Mouse (Mus musculus): ENCODE results near the gene Olfr721-ps1. TPM values are rescaled to one million over a fixed set of nuclear protein-coding genes. Genes with fewer than 3 reads are reported as not detected.
A peak's percentile ranks its signal among the peaks of the same experiment; 100 is the strongest.

The Olfr721-ps1 gene
- not detected in 2 replicates for polyA plus RNA-seq (2016; fragmentation: Nextera tagmentation; extraction: Ambion mirVana)

DNA sequence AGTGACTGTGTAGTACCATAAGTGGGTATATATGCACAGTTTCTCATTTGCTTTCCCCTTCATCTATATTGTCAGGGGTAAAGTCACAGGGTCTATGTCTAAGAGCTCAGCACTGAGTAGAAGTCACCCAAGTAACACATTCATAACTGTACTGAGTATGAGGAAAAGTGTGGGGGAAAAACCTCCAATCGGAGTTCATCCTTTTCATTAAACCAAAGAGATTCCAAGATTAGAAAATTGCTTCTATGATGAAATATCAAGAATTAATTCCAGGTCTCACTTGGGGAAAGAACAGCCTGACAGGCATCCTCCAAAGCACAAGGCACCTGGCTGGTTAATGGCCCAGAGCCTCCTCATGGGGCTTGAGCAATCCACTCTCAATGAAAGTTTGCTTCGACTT, at the start of gene Olfr721-ps1:
Gene Olfr721-ps1, plus strand, starts transcription at position 301 of the 400 bp plus-strand sequence.
- Histone ChIP-seq H3K4me1 (no peaks in the 10 kb centered on the region), H3K9ac (no peak within 1 kb of the TSS), H3K27me3 (replicated peaks) (no peaks in the 10 kb centered on the region), H3K36me3 (no peaks in the 10 kb centered on the region), H3K4me2 (no peak within 1 kb of the TSS), H3K27ac (no peak within 1 kb of the TSS), H3K4me3 (no peak within 1 kb of the TSS), H3K9me3 (replicated peaks) (no peaks in the 10 kb centered on the region)
- ATAC-seq, result no peak
- WGBS (ENCODE audit: insufficient replicate concordance), result 66% methylated on average over 2 of the region's 2 CpGs

- H3K4me3 ChIP-seq, result no peak overlapping the region
- H3K27ac ChIP-seq, result no peak overlapping the region
- H3K27me3 ChIP-seq (replicated peaks), result no peaks in the 10 kb centered on the region
- 78% methylated on average over 9 of the region's 9 CpGs for WGBS (ENCODE audit: insufficient replicate concordance)
- H3K4me1 ChIP-seq, result peaks cover under 1% of the 10 kb centered on the region; the same call in 1 of the 2 replicates
- ATAC-seq, result no peak
- no peak overlapping the region for H3K9ac ChIP-seq
- H3K9me3 ChIP-seq (replicated peaks), result peaks cover 86% of the 10 kb centered on the region
- H3K36me3 ChIP-seq, result peaks cover 48% of the 10 kb centered on the region
- H3K4me2 ChIP-seq, result no peak overlapping the region
Measured at GRCm38 (mm10) chr14:14351721-14352590, 49.1 kb upstream of the Olfr721-ps1 start.

DNA sequence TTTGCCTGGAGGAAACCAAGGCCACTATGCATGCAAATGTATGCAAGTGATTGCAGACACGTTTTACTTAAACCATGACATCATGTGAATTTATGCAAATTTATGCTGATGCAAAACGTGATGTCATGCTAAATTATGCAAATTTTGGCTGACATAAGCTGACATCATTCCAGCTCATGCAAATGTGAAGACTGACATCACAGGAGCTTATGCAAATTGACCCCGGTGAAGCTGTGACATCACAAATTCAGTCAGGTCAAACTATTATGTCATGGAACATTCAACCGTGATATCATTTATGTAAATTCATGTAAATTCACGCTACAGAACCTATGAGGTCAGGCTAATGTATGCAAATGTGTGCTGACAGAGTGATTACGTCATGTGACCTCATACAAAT, 48.5 kb upstream of the Olfr721-ps1 start:
- no peak overlapping the region for H3K27ac ChIP-seq
- peaks cover 48% of the 10 kb centered on the region for H3K36me3 ChIP-seq
- WGBS (ENCODE audit: insufficient replicate concordance), result 72% methylated on average over 6 of the region's 6 CpGs
- no peak for ATAC-seq
- no peak overlapping the region for H3K9ac ChIP-seq
- no peaks in the 10 kb centered on the region for H3K4me1 ChIP-seq
- no peak overlapping the region for H3K4me2 ChIP-seq
- peaks cover 79% of the 10 kb centered on the region for H3K9me3 ChIP-seq (replicated peaks)
- no peak overlapping the region for H3K4me3 ChIP-seq
- no peaks in the 10 kb centered on the region for H3K27me3 ChIP-seq (replicated peaks)

- 75% methylated on average over 7 of the region's 7 CpGs for WGBS (ENCODE audit: insufficient replicate concordance)
- Histone ChIP-seq H3K4me1 (no peaks in the 10 kb centered on the region), H3K9ac (no peak overlapping the region), H3K36me3 (peaks cover 43% of the 10 kb centered on the region), H3K9me3 (replicated peaks) (peaks cover 73% of the 10 kb centered on the region), H3K4me3 (no peak overlapping the region), H3K27me3 (replicated peaks) (no peaks in the 10 kb centered on the region), H3K4me2 (no peak overlapping the region), H3K27ac (no peak overlapping the region)
- ATAC-seq, result no peak
Measured at GRCm38 (mm10) chr14:14353081-14353732, 47.9 kb upstream of the Olfr721-ps1 start.

- ATAC-seq, result no peak
- Histone ChIP-seq H3K4me2 (no peak overlapping the region), H3K9me3 (replicated peaks) (peaks cover 66% of the 10 kb centered on the region), H3K4me1 (no peaks in the 10 kb centered on the region), H3K9ac (no peak overlapping the region), H3K36me3 (peaks cover 38% of the 10 kb centered on the region), H3K4me3 (no peak overlapping the region), H3K27ac (no peak overlapping the region), H3K27me3 (replicated peaks) (no peaks in the 10 kb centered on the region)
- 79% methylated on average over 8 of the region's 8 CpGs for WGBS (ENCODE audit: insufficient replicate concordance)
Measured at GRCm38 (mm10) chr14:14353740-14354510, 47.2 kb upstream of the Olfr721-ps1 start.

DNA sequence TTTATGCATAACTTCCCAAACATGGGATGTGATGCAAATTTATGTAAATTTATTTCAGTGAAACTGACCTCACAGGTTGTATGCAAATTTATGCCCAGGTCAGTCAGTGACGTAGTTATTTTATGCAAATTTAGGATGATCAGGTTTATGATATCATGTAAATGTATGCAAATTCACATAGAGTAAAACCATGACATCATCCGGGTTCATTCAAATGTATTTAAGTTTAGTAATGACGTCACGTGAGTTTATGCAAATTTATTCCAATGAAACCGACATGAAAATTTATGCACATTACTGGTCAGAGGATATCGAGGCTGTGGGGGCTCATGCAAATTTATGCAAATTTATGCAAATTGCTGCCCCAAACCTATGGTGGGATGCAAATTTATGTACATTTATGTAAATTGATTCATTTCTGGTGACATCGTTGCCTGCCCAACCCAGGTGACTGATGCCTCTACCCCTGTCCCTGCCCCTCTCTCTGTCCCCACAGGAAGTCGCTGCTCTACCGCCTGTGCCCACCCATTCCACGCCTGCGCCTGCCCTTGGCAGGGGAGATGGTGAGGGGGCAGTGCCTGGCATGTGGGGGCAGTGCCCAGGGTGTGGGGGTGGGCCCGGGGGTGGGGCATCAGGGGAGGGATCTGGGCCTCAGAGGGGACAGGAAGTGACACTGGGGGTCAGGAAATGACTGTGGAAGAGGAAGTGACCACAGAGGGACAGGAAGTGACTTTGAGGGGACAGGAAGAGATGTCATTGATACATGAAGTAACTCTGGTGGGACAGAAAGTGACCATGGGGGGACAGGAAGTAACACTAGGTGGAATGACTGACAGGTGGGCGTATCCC, 46.4 kb upstream of the Olfr721-ps1 start:
- Histone ChIP-seq H3K27me3 (replicated peaks) (no peaks in the 10 kb centered on the region), H3K4me1 (no peaks in the 10 kb centered on the region), H3K9ac (no peak overlapping the region), H3K27ac (no peak overlapping the region), H3K4me2 (no peak overlapping the region), H3K4me3 (no peak overlapping the region), H3K9me3 (replicated peaks) (peaks cover 58% of the 10 kb centered on the region), H3K36me3 (peaks cover 30% of the 10 kb centered on the region)
- WGBS (ENCODE audit: insufficient replicate concordance), result 78% methylated on average over 13 of the region's 13 CpGs
- peak; percentile 31 for ATAC-seq

DNA sequence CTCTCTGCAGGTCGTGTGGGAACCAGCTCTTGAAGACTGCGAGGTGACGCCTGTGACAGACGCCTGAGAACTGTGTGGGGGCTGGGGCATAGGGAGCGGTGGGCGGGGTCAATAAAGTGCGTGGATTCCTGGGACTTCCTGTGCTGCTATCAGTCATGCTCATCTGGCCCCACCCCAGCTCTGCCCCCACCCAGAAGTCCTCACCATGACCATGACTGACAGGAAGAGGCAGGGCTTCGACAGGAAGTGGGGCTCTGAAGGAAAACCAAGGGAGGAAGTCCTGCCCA, 45.8 kb upstream of the Olfr721-ps1 start:
- H3K4me1 ChIP-seq, result no peaks in the 10 kb centered on the region
- no peak overlapping the region for H3K9ac ChIP-seq
- H3K4me3 ChIP-seq, result no peak overlapping the region
- ATAC-seq, result peak; percentile 58
- H3K27ac ChIP-seq, result no peak overlapping the region
- no peak overlapping the region for H3K4me2 ChIP-seq
- peaks cover 25% of the 10 kb centered on the region for H3K36me3 ChIP-seq
- H3K9me3 ChIP-seq (replicated peaks), result peaks cover 53% of the 10 kb centered on the region
- 78% methylated on average over 8 of the region's 8 CpGs for WGBS (ENCODE audit: insufficient replicate concordance)
- H3K27me3 ChIP-seq (replicated peaks), result no peaks in the 10 kb centered on the region

GRCm38 (mm10) chr14:14395535-14395934, 5.6 kb upstream of the Olfr721-ps1 start:
- no peak for ATAC-seq
- Histone ChIP-seq H3K9ac (no peak overlapping the region), H3K27ac (no peak overlapping the region), H3K27me3 (replicated peaks) (no peaks in the 10 kb centered on the region), H3K4me2 (no peak overlapping the region), H3K4me1 (no peaks in the 10 kb centered on the region), H3K9me3 (replicated peaks) (no peaks in the 10 kb centered on the region), H3K4me3 (no peak overlapping the region), H3K36me3 (no peaks in the 10 kb centered on the region)
- 76% methylated on average over 1 of the region's 1 CpGs for WGBS (ENCODE audit: insufficient replicate concordance)

DNA sequence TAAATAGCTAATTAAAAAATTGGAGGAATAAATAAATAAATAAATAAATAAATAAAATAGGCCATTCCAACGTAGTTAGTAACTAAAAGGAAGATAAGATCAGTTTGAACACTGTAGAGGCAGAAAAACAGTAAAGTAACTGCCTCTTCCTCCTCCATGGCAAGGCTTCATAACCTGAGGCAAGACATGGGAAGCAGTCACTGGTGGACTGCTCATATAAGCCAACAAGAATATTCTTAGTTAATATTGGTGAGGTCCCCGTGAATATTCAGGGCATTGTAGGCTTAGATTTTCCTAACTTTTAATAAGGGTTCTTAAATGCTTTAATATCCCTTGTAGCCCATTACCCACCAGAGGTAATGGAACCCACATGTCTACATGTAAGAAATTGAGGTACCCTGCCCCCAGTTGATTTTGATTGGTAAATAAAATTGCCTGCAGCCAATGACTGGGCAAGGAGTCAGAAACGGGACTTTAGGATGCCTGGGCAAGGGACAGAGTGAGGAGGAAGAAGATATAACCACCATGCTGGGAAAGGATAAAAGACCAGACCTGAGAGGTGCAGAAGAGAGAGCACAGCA, 35.1 kb downstream of the Olfr721-ps1 start:
- Histone ChIP-seq H3K4me3 (no peak overlapping the region), H3K36me3 (no peaks in the 10 kb centered on the region), H3K4me2 (no peak overlapping the region), H3K4me1 (no peaks in the 10 kb centered on the region), H3K9me3 (replicated peaks) (no peaks in the 10 kb centered on the region), H3K27ac (no peak overlapping the region), H3K27me3 (replicated peaks) (no peaks in the 10 kb centered on the region), H3K9ac (no peak overlapping the region)
- WGBS (ENCODE audit: insufficient replicate concordance), result 50% methylated on average over 3 of the region's 3 CpGs
- no peak for ATAC-seq

Data from liver, embryonic 12.5 days (tissue).